Mouse (Mus musculus) embryo, embryonic 10.5 days (tissue): ENCODE measurements around the gene Fzd4.

Experiments used
- DNase-seq: peaks from one replicate; pipeline ENCODE4 v3.0.0-alpha.2; 2015; ENCODE audit warnings: low spot score

Fzd4 gene

GRCm38 (mm10) chr7:89404081-89404733 lies at the start of gene Fzd4, which contains the start of gene Tmem135:
TSS of gene Fzd4 (plus strand) at chr7:89404355.
TSS of gene Tmem135 (minus strand) at chr7:89404222.
- DNase-seq: peak; percentile 98

DNA sequence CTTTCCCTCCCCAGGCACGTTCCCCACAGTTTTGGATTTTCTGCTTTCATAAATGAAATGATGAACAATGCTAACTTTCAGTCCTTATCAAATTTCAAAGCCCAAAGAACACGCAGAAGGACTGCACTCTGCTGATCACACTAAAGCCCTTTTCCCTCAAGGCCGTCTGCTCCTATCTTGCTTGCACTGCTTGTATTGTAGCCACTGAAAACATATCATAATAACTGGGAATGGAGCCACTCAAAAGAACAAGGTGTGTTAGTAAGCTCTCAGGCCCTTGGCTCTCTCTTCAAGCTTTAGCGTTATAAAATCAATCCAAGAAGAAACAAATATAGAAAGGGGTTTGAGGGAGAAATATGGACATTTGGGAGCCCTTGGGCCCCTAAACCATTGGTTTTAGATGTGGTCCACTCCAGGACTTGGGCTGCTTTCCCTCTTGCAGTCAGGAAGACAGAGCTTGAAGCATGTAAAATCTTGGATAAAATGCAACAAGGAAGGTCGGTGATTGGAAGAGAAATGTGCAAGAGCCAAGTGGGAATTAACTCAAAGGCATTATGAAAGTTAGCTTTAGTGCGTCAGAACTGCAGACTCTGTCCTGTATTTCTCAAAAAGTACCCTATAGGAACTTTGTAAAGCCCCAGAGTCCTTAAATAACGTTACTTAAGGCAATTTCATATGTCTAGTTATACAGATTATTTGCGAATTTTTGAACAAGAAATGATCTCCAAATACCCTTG lies 48.5 kb upstream of the Fzd4 start:
- DNase-seq: no peak

DNA sequence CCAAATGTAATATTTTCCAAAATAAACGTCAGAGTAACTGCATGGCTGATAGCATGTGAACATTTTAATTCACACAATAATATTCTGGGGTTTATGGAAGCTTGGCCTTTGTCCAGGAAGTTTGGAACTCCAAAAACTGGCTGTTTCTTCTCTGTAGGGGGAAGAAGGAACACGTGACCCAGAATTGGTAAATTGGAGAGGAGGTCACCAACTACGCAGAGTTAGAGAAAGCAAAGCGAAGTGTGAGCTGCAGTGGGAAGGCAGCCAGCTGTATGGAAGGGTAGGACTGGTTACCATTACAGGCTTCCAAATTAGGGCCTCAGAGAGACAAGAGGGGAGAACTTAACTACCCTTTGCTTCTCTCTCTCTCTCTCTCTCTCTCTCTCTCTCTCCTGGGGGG lies 47.8 kb upstream of the Fzd4 start:
- DNase-seq: peak; percentile 53

DNA sequence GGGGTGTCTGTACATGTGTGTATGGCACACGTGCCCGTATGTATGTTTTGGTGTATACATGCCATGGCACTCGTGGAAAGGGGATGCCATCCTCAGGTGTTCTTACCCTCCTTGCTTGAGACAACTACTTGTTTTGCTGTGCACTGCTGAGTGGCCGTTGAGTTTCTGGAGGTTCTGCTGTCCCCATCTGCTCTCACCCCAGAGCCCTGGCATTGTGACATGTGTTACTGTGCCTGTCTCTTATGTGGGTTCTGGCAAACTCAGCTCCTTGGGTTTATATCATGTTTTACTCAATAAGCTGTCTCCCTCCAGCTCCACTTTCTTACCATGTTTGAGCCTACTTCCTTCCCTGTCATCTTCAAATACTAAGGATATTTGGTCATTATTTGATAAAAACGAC lies 40.2 kb upstream of the Fzd4 start:
- no peak for DNase-seq

DNA sequence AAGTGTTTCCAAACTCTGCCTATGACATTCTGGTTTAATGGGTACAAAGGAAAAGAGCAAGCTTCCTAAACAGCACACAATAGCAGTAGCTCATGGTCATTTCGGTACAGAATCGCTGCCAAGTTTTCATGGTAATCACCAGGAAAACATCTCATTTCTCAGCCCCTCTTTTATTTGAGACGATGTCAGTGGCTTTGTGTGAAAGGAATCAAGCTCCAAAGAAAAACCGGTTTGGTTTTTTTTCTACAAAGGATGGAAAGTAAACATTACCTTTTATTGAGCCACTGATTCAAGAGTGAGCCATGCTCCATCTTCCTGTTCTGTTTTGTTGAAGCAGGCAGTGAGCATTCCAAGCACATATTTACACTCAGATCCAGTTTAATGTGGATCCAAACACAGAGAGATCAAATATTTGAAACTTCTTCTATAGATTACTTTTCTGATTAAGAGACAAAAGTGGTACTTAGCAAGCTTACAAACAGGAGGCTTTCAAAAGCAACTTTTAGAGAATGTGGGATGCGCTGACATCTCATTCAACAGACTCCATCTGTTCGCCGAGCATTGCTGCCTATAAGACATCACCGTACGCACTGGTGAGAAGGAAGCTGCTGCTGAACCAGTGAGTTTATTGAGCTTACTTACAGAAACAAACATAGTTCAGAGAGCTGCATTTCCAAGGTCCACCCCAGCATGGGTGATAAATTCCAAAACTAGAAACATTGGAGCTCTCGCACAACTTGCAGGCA lies 38.8 kb upstream of the Fzd4 start:
- no peak for DNase-seq

DNA sequence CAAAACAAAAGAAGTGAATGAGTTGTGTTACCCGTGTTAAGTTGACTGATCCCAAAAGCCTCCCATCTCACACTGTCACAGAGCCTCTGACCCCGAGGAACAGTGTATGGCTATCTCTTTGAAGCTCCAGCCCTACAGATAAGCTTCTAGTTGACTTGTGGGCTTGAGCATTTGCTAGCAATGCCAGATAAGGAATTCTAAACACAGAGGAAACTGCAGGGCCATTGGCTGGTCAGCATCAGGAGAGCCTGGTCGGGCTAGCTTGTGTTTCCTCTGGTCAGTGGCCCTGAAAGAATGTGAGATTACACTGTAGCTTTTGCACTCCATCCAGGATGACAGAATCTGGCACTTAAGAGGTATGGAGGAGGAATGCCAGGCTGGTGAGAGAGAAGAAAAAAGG lies 36.5 kb upstream of the Fzd4 start:
- DNase-seq: peak; percentile 32

- no peak for DNase-seq
Observed at GRCm38 (mm10) chr7:89370086-89370485, 34.1 kb upstream of the Fzd4 start.

GRCm38 (mm10) chr7:89370917-89371316 lies 33.2 kb upstream of the Fzd4 start:
- DNase-seq: peak; percentile 40

DNA sequence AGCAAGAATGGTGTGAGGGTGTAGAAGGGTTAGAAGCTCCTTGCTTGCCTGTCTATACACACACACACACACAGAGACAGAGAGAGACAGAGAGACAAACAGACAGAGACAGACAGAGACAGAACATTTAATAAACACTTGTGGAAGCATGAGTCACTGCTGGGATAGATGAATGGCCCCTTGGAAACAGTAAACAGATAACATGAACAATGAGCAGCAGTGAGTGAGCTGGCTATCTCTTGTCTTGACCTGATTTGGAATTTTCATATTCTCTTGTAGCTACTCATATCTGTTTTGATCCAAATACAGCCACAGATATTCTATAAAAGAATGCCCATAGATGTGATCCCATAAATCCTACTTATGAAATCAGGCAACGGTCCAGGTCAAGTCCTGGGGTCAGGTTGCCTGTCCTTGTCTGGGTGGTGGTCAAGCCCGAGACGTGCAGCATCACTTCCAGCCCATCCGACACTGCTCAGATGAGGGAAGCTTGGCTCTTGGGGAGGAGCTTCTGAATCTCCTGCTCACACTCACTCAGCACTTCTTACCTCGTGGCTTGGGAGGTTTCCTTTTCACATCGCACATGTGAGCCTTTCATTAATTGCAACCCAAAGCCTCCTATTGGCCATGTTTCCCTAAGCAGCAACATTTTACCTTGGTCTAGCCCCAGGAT lies 32.4 kb upstream of the Fzd4 start:
- DNase-seq: no peak

GRCm38 (mm10) chr7:89380935-89381705 lies 23.0 kb upstream of the Fzd4 start:
- DNase-seq: no peak

DNA sequence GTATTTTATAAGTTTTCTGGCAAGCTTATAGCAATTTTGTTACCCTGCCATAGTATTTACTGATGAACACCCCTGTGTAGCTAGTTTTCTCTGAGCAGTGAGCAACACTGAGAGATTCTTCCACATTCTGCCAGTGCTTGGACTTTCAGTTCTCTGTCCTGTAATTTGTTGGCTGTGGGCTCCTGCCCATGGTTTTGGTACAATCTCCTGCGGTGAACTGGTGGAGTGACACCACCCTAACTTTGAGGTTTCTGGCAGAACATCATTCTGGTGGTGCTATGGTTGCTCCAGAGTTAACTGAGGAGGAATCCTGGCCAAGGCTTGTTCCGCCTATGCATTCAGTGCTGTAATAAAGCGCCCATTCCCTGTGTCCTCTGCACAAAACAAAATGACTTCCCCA lies 21.3 kb upstream of the Fzd4 start:
- DNase-seq: no peak

DNA sequence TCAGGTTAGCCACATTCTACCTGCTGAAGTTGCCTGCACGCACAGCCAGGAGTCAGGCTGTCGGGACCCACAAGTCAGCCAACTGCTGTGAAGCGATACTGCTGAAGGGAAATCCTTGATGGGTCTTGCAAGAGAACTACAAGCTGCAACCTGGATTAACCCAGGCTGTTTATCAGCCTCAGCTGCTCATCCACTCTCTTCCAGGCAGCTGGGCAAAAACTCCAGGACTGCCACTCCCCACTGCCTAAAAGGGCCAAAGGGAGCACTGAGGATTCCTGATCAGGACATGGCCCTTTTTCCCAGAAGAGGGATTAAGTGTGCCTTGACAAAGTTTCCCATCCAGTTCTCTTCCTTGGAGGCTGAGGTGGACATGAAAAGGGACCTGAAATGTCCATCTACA lies 15.2 kb upstream of the Fzd4 start:
- no peak for DNase-seq

- no peak for DNase-seq
Observed at GRCm38 (mm10) chr7:89390660-89391059, 13.5 kb upstream of the Fzd4 start.

DNA sequence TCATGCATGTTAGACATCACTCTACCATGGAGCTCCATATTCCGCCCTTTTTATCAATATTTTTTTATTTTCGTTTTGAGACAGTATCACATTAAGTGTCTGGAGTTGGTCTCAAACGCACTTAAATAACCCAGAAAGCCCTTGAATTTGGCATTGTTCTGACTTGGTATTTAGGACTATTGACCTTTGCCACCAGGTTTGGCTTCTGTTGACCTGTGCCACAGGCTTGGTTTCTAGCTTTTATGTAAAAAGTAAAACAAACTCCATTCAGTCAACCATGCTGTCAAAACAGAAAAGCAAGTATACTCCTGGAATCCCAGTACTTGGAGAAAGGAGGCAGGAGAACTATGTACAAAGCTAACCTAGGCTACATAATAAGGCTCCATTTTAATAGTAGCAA lies 12.9 kb upstream of the Fzd4 start:
- DNase-seq: no peak

GRCm38 (mm10) chr7:89391831-89392230 lies 12.3 kb upstream of the Fzd4 start:
- DNase-seq: no peak

- DNase-seq: no peak
Observed at GRCm38 (mm10) chr7:89392388-89392787, 11.8 kb upstream of the Fzd4 start.

- no peak for DNase-seq
Observed at GRCm38 (mm10) chr7:89392825-89393224, 11.3 kb upstream of the Fzd4 start.

GRCm38 (mm10) chr7:89395399-89395798 lies 8.8 kb upstream of the Fzd4 start:
- DNase-seq: no peak

GRCm38 (mm10) chr7:89396386-89396785 lies 7.8 kb upstream of the Fzd4 start:
- no peak for DNase-seq

DNA sequence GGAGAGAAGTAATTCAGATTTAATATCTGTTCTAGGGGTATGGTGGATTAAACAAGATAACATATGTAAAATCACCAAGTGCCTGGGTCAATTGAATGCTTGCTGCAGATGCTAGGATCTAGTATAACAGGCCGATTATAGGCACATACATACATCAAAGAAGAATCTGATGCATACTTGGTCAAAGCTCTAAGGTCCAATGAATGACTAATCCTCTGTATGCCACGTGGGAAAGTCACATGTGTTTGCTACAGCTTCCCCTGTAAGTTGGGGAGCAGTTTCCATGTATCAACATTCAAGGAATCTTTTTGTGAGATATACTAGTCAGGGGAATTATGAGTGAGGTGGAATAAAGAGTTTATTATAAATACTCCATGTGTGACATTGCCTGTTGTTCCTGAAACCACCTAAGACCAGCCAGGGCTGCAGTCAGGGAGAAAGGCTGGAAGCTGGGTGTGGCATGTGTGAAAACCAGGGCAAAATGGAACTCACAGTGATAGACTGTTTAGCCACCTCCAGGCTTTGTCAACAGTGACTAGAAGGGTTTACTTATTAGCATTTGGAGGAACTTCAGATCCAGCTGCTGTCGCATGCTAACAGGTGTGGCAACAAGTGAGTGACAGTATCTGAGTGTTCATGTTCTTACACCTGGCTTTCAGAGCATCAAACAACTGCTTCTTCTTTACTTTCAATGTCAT lies 6.2 kb upstream of the Fzd4 start:
- no peak for DNase-seq

DNA sequence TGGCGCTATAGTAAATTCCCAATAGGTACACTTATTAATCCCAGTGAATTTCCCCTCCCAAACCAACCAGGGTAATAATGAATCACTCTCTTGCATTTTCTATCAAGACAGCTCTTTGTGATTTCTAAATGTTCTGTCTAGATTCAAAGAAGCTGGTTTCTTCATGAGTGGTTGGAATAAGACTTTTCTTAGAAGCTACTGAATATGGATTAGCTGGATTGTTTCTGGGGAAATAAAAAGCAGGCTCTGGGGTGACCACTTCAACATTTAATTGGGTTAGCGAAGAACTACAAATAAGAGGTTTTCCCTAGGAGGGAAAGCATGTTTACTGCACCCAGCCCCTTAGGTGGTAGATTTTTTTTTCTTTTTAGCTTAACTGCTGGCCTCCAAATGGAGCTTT lies 3.4 kb upstream of the Fzd4 start:
- DNase-seq: no peak
